Mouse (Mus musculus): Measurements from ENCODE around the gene Olfr1428.

DNA sequence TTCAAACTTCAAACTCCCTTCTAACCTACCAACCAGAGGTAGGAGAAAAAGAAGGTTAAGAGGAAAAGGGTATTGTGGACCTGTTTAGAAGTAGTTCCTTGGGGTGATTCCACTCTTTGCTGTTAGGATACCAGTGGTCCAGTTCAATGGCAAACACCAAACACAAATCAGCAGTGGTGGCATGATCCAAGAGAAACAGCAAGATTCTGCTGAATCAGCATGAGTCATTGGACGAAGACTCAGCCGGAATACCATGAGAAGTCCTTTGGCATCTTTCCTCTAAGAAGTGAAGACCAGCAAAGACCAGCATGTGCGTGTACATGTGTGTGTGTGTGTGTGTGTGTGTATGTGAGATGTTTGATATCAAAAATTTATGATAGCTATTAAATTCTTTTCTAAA, 767 bp upstream of the Olfr1428 start:
- TF ChIP-seq CTCF (IDR thresholded peaks at IDR 0.05; ENCODE audit: extremely low read depth, insufficient read depth, low read length) (no peak), POLR2A (IDR thresholded peaks at IDR 0.05; ENCODE audit: extremely low read depth, insufficient read depth, low read length) (no peak)
